Mouse (Mus musculus): ENCODE measurements around the gene Gna14. TPM values are rescaled to one million over a fixed set of nuclear protein-coding genes. Genes with fewer than 3 reads are reported as not detected.

Gna14 gene
- total RNA-seq, 2 experiments from 2014 or later = 1.5 to 1.7 TPM

DNA sequence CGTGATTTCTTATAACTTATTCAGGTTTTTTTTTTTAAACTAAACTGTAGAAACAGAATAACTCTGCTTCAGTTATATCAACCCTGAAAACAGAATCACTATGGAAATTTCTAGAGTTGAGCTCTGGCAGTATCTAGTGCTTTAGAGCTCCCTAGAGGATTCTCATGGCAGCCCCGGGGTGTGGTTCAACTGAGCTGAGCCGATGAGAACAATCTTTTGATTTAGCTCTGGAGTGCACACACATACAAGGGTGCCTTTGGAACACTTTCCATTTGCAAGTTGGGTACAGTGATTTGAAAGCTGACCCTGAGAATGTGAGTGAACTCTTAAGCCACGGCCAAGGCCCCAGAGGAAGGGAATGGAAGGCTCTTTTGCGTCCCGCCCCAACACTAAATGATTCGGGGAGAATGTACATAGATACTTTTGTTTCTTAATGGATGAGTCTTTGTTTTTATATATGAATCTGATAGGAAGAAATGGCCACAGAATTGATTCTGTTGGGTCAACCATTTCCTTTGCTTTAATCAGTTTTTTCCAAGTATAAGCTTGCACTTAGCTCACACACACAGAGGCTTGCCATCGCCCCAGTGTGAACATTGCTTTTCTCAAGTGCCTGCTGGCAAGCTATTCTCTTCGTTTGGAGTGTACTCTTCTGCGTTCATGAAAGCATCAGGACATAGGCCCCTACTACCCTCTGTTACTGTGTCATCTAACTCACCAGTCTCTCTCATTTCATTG, 75.0 kb downstream of the Gna14 start:
- no peak for DNase-seq (ENCODE audit: low spot score in 2 of 2)

DNA sequence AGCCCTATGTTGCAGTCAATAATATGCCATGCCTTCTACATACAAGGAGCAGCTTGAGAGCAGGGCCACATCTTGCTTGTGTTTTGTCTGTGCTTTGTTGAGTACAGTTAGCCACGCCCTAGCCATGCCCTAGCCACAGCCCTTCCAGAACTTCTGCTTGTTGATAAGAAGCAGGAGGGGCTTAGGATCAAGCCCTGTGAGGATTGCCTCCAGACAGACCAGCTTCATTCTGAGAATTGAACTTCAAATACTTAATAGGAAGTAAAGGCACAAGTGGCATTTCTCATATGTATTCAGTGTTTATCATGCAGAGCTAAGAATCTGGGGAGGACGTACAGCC, 75.5 kb downstream of the Gna14 start:
- no peak for DNase-seq (ENCODE audit: low spot score in 2 of 2)

DNA sequence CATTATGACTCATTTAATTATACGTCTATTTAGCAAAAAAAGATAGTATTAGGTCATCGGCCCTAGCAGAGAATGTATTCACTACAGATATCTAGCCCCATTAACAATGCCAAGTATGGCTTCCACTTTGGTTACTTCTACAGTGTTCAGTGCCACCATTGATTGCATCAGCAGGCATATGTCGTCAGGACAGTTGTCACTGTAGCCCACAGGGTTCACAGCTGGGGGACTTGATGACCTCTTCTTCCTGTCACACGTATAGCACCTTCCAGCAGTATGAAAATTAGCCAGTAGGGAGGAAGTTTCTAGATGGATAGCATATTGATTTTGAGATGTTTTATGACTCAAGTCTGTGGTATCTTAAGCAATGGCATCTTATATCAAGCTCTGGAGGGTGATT, 78.6 kb downstream of the Gna14 start:
- no peak for DNase-seq (ENCODE audit: low spot score in 2 of 2)

- DNase-seq (ENCODE audit: low spot score in 2 of 2) = no peak
Measured at GRCm38 (mm10) chr19:16518569-16518968, 83.0 kb downstream of the Gna14 start.

DNA sequence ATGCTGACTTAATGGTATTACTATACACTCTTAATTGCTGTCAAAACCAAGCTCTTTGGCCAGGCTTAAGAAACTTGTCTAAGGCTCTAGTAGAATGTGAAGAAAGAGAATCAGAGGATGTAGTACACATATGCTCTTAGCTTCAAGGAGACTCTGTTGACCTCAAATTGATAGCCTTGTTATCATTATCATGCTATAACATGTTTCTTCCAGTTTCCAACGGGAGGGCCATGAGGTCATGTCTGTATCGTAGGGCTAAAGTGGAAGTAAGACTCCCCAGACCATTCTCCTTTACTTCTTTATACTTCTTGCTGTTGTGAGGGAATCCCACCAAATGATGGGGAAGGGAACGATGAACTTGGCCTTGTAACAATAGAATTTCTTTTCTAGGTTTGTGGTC, 85.0 kb downstream of the Gna14 start:
- no peak for DNase-seq (ENCODE audit: low spot score in 2 of 2)

DNA sequence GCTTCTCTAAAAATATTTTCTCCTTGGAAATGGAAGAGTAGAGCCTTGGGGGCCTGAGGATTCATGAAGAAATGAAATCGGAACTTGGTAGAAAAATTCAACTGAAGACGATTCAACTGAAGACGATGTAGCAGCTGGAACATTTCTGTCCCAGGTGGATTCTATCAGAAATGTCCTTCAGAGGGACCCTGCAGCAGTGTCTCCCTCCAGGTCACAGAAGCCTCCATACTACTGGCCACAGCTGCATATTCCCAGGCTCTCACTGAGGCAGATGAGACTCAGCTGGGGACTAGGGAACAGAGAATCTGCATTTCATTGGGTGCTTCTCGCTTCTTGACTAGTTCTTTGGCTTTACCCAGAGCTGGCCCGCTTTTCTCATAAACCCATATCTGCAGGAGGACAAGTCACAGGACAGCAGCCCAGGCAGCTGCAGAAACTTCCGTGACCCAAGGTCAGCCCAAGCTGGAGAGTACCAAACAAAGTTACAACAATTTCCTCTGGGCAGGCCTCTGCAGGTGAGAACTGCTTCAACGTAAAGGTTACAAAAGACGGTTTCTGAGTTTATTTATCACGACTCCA, 90.8 kb downstream of the Gna14 start:
- no peak for DNase-seq (ENCODE audit: low spot score in 2 of 2)

- DNase-seq (ENCODE audit: low spot score in 2 of 2) = no peak
Measured at GRCm38 (mm10) chr19:16527031-16527430, 91.5 kb downstream of the Gna14 start.

DNA sequence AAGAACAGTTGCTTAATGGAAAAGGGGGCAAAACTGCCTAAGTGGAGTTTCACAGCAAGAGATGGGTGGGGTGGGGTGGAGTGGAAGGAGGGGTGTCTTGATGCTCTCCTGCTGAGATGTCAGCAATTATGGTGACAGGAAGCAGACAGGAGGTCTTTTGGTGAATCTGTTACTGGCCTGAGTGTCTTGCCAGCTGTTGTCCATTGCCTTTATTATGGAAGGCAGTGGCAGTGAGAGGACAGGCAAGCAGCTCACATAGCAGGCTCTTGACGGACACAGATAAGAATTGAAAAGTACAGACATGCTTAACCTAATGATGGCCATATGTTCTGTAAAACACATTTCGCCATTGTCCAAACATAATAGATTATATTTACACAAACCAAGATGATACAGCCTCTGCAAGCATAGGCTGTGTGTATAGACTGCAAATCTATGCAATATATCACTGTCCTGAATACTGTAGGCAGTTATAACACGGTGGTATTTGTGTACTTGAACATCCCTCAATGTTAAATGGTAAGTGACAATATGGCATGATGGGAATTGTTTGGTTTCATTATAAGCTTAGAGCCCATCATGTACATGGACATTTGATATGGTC, 92.8 kb downstream of the Gna14 start:
- DNase-seq (ENCODE audit: low spot score in 2 of 2) = no peak

GRCm38 (mm10) chr19:16529293-16529920, 93.8 kb downstream of the Gna14 start:
- DNase-seq (ENCODE audit: low spot score in 2 of 2) = no peak

GRCm38 (mm10) chr19:16529999-16530398, 94.4 kb downstream of the Gna14 start:
- DNase-seq (ENCODE audit: low spot score in 2 of 2) = no peak

DNA sequence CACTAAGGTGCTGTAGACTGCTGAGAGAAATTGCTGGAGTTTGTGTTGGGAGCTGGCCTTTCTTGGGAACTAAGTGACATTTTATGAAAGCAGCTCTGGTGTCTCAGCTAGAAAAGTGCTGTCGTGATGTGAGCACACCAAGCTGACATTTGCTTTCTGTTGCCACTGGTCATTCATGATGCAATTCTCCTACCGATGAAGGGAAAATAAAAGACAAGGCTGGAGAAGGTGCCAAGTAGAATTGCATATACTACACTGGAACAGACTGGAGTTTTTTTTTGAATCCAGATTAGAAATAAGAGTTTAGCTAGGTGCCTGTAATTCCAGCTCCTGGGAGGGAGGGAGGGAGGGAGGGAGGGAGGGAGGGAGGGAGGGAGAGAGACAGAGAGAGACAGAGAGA, 98.7 kb downstream of the Gna14 start:
- DNase-seq (ENCODE audit: low spot score in 2 of 2) = no peak

- no peak for DNase-seq (ENCODE audit: low spot score in 2 of 2)
Measured at GRCm38 (mm10) chr19:16538416-16538815, 102.9 kb downstream of the Gna14 start.

- no peak for DNase-seq (ENCODE audit: low spot score in 2 of 2)
Measured at GRCm38 (mm10) chr19:16543688-16544087, 108.1 kb downstream of the Gna14 start.

DNA sequence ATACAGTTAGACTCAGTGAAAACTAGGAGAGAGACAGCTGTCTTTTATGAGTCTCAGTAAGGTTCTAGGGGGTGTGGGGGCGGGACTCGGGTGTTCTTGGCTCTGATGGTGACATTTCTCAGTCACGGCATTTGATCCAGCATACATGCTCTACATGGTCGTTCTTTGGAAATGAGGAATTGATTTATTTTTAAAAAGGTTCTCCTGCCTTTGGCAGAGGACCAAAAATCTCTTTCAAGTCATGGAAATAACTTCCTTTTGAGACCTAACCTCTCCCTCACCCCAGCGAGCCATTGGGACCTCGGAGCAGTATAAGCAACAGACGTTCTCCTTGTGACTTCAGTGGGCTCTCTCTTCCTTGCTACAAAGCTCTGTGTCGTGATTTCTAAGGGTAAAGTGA, 121.4 kb downstream of the Gna14 start:
- DNase-seq (ENCODE audit: low spot score in 2 of 2) = no peak

DNA sequence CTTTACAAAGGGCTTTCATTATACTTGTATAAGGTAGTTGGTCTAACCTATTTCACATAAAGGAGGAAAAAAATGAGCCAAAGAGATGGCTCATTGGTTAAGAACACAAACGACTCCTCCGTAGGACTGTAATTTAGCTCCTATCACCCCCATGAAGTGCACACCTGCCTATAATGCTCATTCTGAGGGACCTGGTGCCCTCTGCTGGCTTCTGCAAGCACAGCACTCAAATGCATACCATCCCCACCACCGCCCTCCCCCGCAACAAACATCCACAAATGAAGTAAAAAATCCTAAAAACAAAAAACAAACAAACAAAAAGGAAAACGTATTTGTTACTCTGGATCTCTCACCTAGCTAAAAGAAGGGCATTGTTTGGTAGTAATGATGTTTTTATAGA, 122.4 kb downstream of the Gna14 start:
- no peak for DNase-seq (ENCODE audit: low spot score in 2 of 2)

GRCm38 (mm10) chr19:16558570-16558969, 123.0 kb downstream of the Gna14 start:
- DNase-seq (ENCODE audit: low spot score in 2 of 2) = no peak

DNA sequence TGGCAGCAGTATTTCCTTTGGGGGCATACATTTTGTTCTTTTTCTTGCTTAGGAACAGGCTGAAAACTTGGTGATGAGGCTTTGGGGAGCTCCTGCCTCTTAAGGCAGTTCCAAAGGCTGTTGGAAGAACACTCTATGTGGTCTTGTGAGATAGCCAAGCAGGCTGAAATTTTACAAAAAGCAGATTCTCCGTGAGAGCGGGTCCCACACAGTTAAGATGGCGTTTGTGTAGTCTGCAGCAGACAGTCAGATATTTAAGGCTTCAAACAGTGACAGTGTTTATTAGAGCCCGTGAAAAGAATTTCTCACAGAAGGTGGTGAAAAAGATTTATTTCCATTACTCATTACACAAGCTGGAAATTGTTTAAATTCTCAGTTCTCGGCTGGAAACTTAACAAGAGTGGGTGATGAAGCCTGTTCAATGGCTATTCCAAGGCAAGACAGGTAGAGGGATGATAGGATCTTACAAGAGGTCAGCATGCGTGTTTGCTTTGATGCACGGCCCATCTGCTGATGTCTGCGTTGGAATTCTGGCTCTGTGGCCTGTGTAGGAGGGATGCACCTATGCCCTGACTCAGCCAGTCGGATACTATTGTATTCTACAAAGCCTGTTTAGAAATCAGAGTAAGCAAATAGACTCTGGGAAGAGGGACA, 123.8 kb downstream of the Gna14 start:
- no peak for DNase-seq (ENCODE audit: low spot score in 2 of 2)

DNA sequence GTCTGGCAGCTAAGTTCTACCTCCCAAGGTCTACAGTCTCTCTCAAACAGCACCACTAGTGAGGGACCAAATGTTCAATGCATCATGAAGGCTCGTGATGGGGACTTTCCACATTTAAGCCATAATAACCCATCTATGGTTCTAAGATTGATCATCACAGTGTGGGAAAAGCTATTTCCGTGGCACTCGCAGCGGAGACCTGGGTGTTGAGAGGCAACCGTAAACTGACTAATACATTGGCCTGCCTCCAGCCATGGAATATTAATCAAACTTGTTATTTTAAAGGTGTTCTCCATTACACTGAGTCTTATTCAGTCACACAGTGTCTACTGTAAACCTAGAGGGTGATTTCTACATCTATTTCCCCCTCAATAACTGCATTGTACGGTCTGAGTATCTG, 127.1 kb downstream of the Gna14 start:
- no peak for DNase-seq (ENCODE audit: low spot score in 2 of 2)

GRCm38 (mm10) chr19:16576790-16577189, 141.2 kb downstream of the Gna14 start:
- no peak for DNase-seq (ENCODE audit: low spot score in 2 of 2)

GRCm38 (mm10) chr19:16579656-16580260, 144.2 kb downstream of the Gna14 start:
- no peak for DNase-seq (ENCODE audit: low spot score in 2 of 2)

DNA sequence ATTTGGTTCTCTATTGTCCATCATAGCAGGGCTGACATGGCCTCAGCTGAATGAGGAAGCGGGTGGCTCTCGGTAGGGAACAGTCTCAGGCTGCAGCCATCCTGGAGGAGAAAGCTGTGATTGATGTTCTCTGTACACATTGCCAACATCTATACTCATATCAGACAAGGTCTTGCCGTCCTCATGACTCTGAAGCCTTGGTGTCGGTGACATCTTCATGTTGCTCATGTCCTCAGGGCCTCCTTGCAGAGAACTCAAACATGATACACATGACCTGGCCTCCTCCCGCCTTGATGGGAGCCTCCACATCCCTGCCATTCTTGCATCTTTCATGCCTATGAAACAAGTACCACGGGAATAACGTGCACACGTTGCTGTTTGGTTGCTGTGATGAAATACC, 144.9 kb downstream of the Gna14 start:
- DNase-seq (ENCODE audit: low spot score in 2 of 2) = no peak

DNA sequence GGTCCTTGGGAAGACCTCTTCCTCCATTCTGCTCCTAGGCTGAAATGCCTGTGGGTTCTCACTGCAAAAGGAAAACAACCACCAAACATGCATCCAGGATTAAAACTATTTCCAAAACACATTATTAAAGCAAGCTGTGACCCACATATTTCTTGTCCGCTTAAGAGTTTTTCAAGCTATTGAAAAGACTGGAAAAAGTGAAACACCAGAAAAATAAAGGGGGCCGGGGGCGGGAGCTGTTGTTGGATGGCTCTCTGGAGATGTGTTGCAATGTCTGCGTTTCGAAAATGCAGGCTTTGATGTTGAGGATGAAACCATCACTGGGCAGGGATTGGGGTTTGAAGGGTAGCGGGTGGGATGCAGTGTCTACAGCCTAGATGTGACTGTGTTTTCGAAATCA, 149.0 kb downstream of the Gna14 start:
- no peak for DNase-seq (ENCODE audit: low spot score in 2 of 2)

Measured in layer of hippocampus, adult 18-20 months (tissue).